Mouse (Mus musculus): ENCODE measurements around the gene Macrod1.

DNA sequence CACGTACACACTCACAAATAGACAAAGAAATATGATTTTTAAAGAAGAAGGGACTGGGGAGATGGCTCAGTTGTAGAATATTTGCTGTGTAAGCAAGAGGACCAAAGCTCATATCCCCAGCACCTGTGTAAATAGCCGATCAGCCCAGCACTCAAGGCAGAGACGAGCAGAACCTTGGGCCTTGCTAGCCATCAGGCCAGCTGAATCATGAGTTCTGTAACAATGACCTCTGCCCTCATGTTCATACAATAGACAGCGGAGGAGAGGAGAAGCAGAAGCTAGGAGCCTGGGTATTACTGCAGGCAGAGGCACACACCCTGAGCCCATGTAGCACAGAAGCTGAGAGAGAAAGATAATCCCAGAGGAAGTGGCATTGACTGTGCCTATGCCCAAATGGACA, 44.2 kb upstream of the Macrod1 start:
- TF ChIP-seq POLR2A (IDR thresholded peaks at IDR 0.05; ENCODE audit: extremely low read depth, insufficient read depth, low read length) (no peak), CTCF (IDR thresholded peaks at IDR 0.05; ENCODE audit: extremely low read depth, insufficient read depth, low read length) (no peak)
